Mouse (Mus musculus) megakaryocyte, embryonic 14.5 days (primary cell): ENCODE measurements at regions not wholly inside any gene's neighbourhood (a gene's known extent, or its start where the extent isn't known, plus 50 kb on each side); places are given as distances from the start of the nearest gene placed in this dataset.

ENCODE experiments used
- FLI1 ChIP-seq: IDR thresholded peaks from 2 replicates; pipeline ENCODE4 v1.6.1; 2012; ENCODE audit warnings: low read length, inconsistent platforms, mixed read lengths
- GATA1 ChIP-seq: IDR thresholded peaks from 3 replicates; pipeline ENCODE4 v1.6.1; 2012; ENCODE audit warnings: mixed read lengths, low read length, inconsistent platforms, borderline replicate concordance

DNA sequence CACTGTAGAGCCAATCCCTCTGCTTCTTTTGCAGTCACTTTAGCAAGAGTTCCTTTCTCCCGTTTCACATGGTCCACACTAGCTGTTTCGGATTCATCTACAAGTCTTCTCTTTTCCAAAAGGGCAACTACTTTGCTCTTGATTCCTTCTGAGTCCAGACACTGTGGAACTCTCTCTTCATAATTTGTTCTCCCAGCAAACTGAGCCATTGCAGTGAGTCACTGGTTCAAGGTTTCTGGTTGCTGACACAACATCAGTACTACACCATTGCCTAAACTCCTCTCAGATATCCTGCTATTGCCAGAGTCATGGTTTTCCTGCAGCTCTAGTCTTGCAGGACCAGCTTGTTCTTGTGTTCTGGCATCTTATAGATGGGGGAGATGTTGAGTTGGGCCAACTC is 590.2 kb downstream of the Isl1 start:
- TF ChIP-seq GATA1 (no peak), FLI1 (no peak)
